Mouse (Mus musculus) midbrain, embryonic 10.5 days (tissue): Measurements from ENCODE around the gene Lrfn4. TPM values are rescaled to one million over a fixed set of nuclear protein-coding genes. Genes with fewer than 3 reads are reported as not detected.

Source experiments
- DNase-seq: peaks from one replicate; pipeline ENCODE4 v3.0.0-alpha.2; 2017; ENCODE audit warnings: low spot score
- H3K27ac ChIP-seq: fragments of 300-500 bp; sonication (generic); replicated peaks from 2 replicates; pipeline ENCODE4 v1.5.1; 2016; ENCODE audit warnings: mild to moderate bottlenecking
- H3K27me3 ChIP-seq: fragments of 300-500 bp; sonication (generic); 2 replicates; pipeline ENCODE4 v1.6.1; 2016; ENCODE audit warnings: low read depth, mild to moderate bottlenecking; ENCODE audit not compliant: poor library complexity, severe bottlenecking
- H3K36me3 ChIP-seq: fragments of 300-500 bp; sonication (generic); 2 replicates; pipeline ENCODE4 v1.6.1; 2016; ENCODE audit warnings: mild to moderate bottlenecking, moderate library complexity
- H3K4me1 ChIP-seq: fragments of 300-500 bp; sonication (generic); 2 replicates; pipeline ENCODE4 v1.6.1; 2016
- H3K4me3 ChIP-seq: fragments of 300-500 bp; sonication (generic); 2 replicates; pipeline ENCODE4 v1.5.1; 2016; ENCODE audit warnings: mild to moderate bottlenecking, moderate library complexity
- H3K9me3 ChIP-seq: fragments of 300-500 bp; sonication (generic); replicated peaks from 2 replicates; pipeline ENCODE4 v1.6.1; 2016; ENCODE audit warnings: mild to moderate bottlenecking
- WGBS: fragments of 180-500 bp; shearing (Covaris S2); methylation state at CpG from one replicate; pipeline ENCODE4 v1.1.7; 2016; 5-methylcytosine and 5-hydroxymethylcytosine counted together
- polyA plus RNA-seq: library from polyadenylated mRNA; unstranded; fragments of >200 nt; fragmentation: Nextera tagmentation; extraction: Ambion mirVana; gene quantifications from 2 replicates; pipeline ENCODE4 v1.2.1, GENCODE M21; 2016

Lrfn4 gene
- polyA plus RNA-seq, 1 experiment from 2014 or later: 5.6 TPM

GRCm38 (mm10) chr19:4572467-4572866, 43.0 kb downstream of the Lrfn4 start:
- H3K4me1 ChIP-seq: no peaks in the 10 kb centered on the region; the same call in 1 of the 2 replicates
- 94% methylated on average over 8 of the region's 8 CpGs for WGBS
- no peak for DNase-seq
- H3K4me3 ChIP-seq: no peak overlapping the region
- H3K9me3 ChIP-seq: no peaks in the 10 kb centered on the region
- no peaks in the 10 kb centered on the region for H3K36me3 ChIP-seq
- H3K27me3 ChIP-seq: peaks cover 13% of the 10 kb centered on the region; the same call in 1 of the 2 replicates
- no peak overlapping the region for H3K27ac ChIP-seq

GRCm38 (mm10) chr19:4572061-4572460, 43.4 kb downstream of the Lrfn4 start:
- H3K27ac ChIP-seq: no peak overlapping the region

GRCm38 (mm10) chr19:4571658-4572057, 43.8 kb downstream of the Lrfn4 start:
- DNase-seq: no peak
- H3K9me3 ChIP-seq: no peaks in the 10 kb centered on the region

More at GRCm38 (mm10) chr19:4572061-4572460, 43.4 kb downstream of the Lrfn4 start:
- H3K27me3 ChIP-seq: peaks cover 13% of the 10 kb centered on the region; the same call in 1 of the 2 replicates
- 76% methylated on average over 4 of the region's 4 CpGs for WGBS
- H3K4me1 ChIP-seq: no peaks in the 10 kb centered on the region; the same call in 1 of the 2 replicates
- H3K4me3 ChIP-seq: no peak overlapping the region
- H3K9me3 ChIP-seq: no peaks in the 10 kb centered on the region
- H3K36me3 ChIP-seq: no peaks in the 10 kb centered on the region
- no peak for DNase-seq

GRCm38 (mm10) chr19:4570815-4571214, 44.7 kb downstream of the Lrfn4 start:
- Histone ChIP-seq H3K27ac (no peak overlapping the region), H3K4me3 (no peak overlapping the region), H3K27me3 (peaks cover 13% of the 10 kb centered on the region; the same call in 1 of the 2 replicates), H3K4me1 (no peaks in the 10 kb centered on the region; the same call in 1 of the 2 replicates), H3K9me3 (no peaks in the 10 kb centered on the region), H3K36me3 (no peaks in the 10 kb centered on the region)
- 87% methylated on average over 6 of the region's 6 CpGs for WGBS
- no peak for DNase-seq

More at GRCm38 (mm10) chr19:4571658-4572057, 43.8 kb downstream of the Lrfn4 start:
- H3K4me3 ChIP-seq: no peak overlapping the region
- WGBS: 87% methylated on average over 1 of the region's 1 CpGs
- H3K27ac ChIP-seq: no peak overlapping the region
- H3K27me3 ChIP-seq: peaks cover 13% of the 10 kb centered on the region; the same call in 1 of the 2 replicates
- H3K4me1 ChIP-seq: no peaks in the 10 kb centered on the region; the same call in 1 of the 2 replicates
- no peaks in the 10 kb centered on the region for H3K36me3 ChIP-seq

DNA sequence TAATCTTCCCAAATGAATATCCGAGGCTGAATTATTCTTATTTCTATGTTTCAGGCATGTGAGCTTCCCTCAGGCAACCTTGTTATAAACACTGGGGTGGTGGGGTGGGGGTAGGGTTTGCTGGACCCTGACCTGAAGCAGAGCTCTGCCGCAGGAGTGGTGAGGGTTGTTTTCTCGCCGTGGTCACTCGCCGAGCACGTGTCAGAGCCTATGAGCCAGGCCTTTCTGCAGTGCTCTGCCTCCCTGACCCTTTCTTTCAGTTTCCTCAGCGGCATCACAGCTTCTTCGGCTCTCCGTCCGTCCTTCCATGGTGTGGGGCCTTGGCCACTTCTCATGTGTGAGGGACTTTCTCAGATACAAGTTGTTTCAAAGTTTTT, 45.2 kb downstream of the Lrfn4 start:
- no peak for DNase-seq
- Histone ChIP-seq H3K9me3 (no peaks in the 10 kb centered on the region), H3K27ac (no peak overlapping the region), H3K4me1 (no peaks in the 10 kb centered on the region; the same call in 1 of the 2 replicates), H3K27me3 (peaks cover 13% of the 10 kb centered on the region; the same call in 1 of the 2 replicates), H3K4me3 (no peak overlapping the region), H3K36me3 (no peaks in the 10 kb centered on the region)
- 87% methylated on average over 11 of the region's 11 CpGs for WGBS

DNA sequence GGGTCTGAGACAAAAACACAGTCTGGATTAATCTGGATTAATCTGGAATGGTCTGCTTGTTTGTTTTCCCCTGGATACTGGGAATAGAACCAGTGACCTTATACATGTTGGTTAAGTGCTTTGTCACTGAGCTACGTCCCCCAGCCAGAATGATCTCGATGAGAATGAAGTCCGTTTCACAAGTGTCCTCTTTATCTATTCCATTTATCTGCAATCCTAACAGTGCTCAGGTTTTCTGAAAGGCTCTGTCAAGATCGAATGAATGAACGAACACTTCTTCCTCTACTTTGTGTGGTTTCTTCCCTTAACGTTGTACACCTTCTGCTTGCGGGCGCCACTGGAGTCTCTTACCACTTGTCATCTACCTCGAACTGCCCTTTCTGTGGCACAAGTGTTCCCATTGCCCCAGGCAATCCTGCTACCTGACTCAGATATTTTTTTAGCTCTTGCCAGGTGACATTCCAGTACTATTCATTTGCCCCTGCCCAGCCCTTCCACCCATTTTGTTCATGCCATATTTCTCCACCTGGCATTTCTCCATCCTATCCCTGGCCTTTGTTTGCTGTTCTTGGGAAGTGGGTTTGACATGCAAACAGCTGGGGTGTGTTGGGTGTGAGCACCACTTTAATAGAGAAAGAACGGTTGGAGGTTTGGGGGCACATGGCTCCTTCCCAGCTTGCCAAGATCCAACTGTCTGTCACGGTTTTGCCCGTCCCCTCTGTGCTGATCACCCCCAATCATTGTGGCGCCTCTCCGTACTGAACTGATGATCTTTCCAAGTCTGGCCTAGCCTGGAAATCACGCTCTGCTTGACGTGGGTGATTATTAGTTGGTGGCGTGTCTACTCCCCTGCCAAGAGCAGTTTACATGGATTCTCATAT, 45.9 kb downstream of the Lrfn4 start:
- no peaks in the 10 kb centered on the region for H3K9me3 ChIP-seq
- no peak overlapping the region for H3K4me3 ChIP-seq
- no peaks in the 10 kb centered on the region for H3K36me3 ChIP-seq
- peaks cover 13% of the 10 kb centered on the region; the same call in 1 of the 2 replicates for H3K27me3 ChIP-seq
- no peak overlapping the region for H3K27ac ChIP-seq
- H3K4me1 ChIP-seq: no peaks in the 10 kb centered on the region; the same call in 1 of the 2 replicates
- 82% methylated on average over 17 of the region's 17 CpGs for WGBS
- DNase-seq: no peak

DNA sequence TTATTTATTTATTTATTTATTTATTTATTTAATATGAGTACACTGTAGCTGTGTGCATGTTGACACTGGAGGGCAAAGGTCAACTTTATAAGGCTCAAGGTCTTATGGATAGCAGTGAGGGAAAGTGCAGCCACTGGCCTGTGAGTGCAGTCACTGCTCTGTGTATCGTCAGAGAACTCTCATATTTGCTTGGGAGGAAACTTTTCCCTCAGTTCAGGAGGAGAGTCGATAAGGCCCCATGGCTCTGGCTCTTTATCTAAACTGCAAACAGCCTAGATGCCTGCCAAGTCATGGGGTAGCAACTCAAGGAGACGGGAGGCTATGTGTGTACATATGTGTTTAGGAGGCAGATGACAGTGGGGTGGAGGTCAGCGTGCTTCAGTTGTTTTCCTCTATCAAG, 46.6 kb downstream of the Lrfn4 start:
- Histone ChIP-seq H3K9me3 (no peaks in the 10 kb centered on the region), H3K27ac (no peak overlapping the region), H3K27me3 (peaks cover 13% of the 10 kb centered on the region; the same call in 1 of the 2 replicates), H3K4me1 (no peaks in the 10 kb centered on the region; the same call in 1 of the 2 replicates), H3K36me3 (no peaks in the 10 kb centered on the region), H3K4me3 (no peak overlapping the region)
- 69% methylated on average over 4 of the region's 4 CpGs for WGBS
- DNase-seq: no peak

GRCm38 (mm10) chr19:4567665-4568064, 47.8 kb downstream of the Lrfn4 start:
- H3K9me3 ChIP-seq: no peaks in the 10 kb centered on the region
- no peak overlapping the region for H3K4me3 ChIP-seq
- H3K27me3 ChIP-seq: peaks cover 13% of the 10 kb centered on the region; the same call in 1 of the 2 replicates
- no peak for DNase-seq
- no peak overlapping the region for H3K27ac ChIP-seq
- no peaks in the 10 kb centered on the region; the same call in 1 of the 2 replicates for H3K4me1 ChIP-seq
- H3K36me3 ChIP-seq: no peaks in the 10 kb centered on the region
- 81% methylated on average over 2 of the region's 2 CpGs for WGBS

- no peak for DNase-seq
- H3K27me3 ChIP-seq: peaks cover 13% of the 10 kb centered on the region; the same call in 1 of the 2 replicates
- no peaks in the 10 kb centered on the region; the same call in 1 of the 2 replicates for H3K4me1 ChIP-seq
- no peaks in the 10 kb centered on the region for H3K36me3 ChIP-seq
- 78% methylated on average over 2 of the region's 2 CpGs for WGBS
- H3K4me3 ChIP-seq: no peak overlapping the region
- no peak overlapping the region for H3K27ac ChIP-seq
- no peaks in the 10 kb centered on the region for H3K9me3 ChIP-seq
These were observed 48.6 kb downstream of the Lrfn4 start for GRCm38 (mm10) chr19:4566880-4567279.

DNA sequence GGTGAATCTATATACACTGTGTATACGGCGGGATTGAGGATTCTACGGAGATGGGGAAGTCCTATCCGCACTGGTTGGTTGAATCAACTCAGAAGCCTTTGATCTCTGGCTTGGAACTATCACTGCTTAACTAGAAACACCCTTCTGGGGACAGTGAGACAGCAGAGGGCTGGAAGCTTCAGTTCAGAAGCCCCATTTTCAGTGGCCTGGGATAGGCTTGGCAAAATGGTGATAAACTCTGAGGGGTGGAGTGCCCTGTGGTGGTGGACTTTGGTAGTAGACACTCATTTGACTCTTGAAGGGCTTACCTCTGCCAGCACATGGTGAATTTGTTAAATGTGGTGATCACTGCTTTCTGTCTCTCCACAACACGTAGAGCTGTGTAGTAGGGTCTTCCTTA, 49.8 kb downstream of the Lrfn4 start:
- Histone ChIP-seq H3K27ac (no peak overlapping the region), H3K27me3 (peaks cover 9% of the 10 kb centered on the region; the same call in 1 of the 2 replicates), H3K4me3 (no peak overlapping the region), H3K36me3 (no peaks in the 10 kb centered on the region), H3K9me3 (no peaks in the 10 kb centered on the region), H3K4me1 (no peaks in the 10 kb centered on the region)
- DNase-seq: no peak
- 90% methylated on average over 5 of the region's 5 CpGs for WGBS
